ENCODE assay signal across 21 mouse cellular contexts in genomic region chr3:156690059-156690605, GRCm38 (mm10).
DNase-seq lines count a peak whose midpoint lies in the region; ATAC-seq lines count a peak whose summit lies in the region.
"Had no signal": no experiment of that assay in that cellular context is flagged by ENCODE, and none has a peak within 500 bp of the region (broad histone marks: within the 10 kb centered on the region; RNA-seq: fewer than 3 reads in every experiment).

No protein-coding gene starts in this region.

- 90% methylated on average over 5 of the region's 5 CpGs for WGBS in kidney, embryonic 15.5 days
- 96% methylated on average over 5 of the region's 5 CpGs for WGBS in hindbrain, embryonic 11.5 days

- H3K27me3 ChIP-seq in kidney, embryonic 15.5 days, result no peaks in the 10 kb centered on the region
- no peaks in the 10 kb centered on the region for H3K27me3 ChIP-seq in hindbrain, embryonic 11.5 days (ENCODE audit: control insufficient read depth, insufficient read depth, low read length)
- H3K27me3 ChIP-seq: embryonic facial prominence, embryonic 12.5 days; limb, embryonic 12.5 days had no signal

- no peaks in the 10 kb centered on the region for H3K4me1 ChIP-seq in kidney, embryonic 15.5 days
- H3K4me1 ChIP-seq in hindbrain, embryonic 11.5 days (replicated peaks; ENCODE audit: control insufficient read depth, insufficient read depth, low read length), result no peaks in the 10 kb centered on the region
- H3K4me1 ChIP-seq: embryonic facial prominence, embryonic 12.5 days; limb, embryonic 12.5 days had no signal

- no peak overlapping the region for H3K4me3 ChIP-seq in kidney, embryonic 15.5 days (replicated peaks)
- no peak overlapping the region for H3K4me3 ChIP-seq in hindbrain, embryonic 11.5 days (ENCODE audit: low read depth, low read length)
- H3K4me3 ChIP-seq: embryonic facial prominence, embryonic 12.5 days; limb, embryonic 12.5 days; myocyte had no signal

- H3K9me3 ChIP-seq in kidney, embryonic 15.5 days (replicated peaks), result no peaks in the 10 kb centered on the region
- no peaks in the 10 kb centered on the region for H3K9me3 ChIP-seq in hindbrain, embryonic 11.5 days (ENCODE audit: control insufficient read depth, low read length)
- H3K9me3 ChIP-seq: embryonic facial prominence, embryonic 12.5 days; limb, embryonic 12.5 days had no signal

- peak; percentile 90 for DNase-seq in brain, adult 2 months (ENCODE audit: low read depth, low spot score)
- peak; percentile 32 for DNase-seq in cerebellum, adult 11 months
- peak; percentile 49 to 58 for DNase-seq in cerebellum, postnatal 25 days
- peak; percentile 28 for DNase-seq in right cerebral cortex, adult 18-20 months
- DNase-seq in hindbrain, embryonic 11.5 days (ENCODE audit: low spot score), result no peak
- no peak for DNase-seq in liver
- DNase-seq in adrenal gland, postnatal 4 days (ENCODE audit: low spot score in 2 of 2), result no peak
- DNase-seq: gastrocnemius, postnatal 10 days; midbrain, embryonic 14.5 days; retina, postnatal 1 day; thymus, adult 18-20 months had no signal

- no peak overlapping the region for H3K9ac ChIP-seq in kidney, embryonic 15.5 days
- no peak overlapping the region for H3K9ac ChIP-seq in hindbrain, embryonic 11.5 days (ENCODE audit: low read depth, low read length)
- H3K9ac ChIP-seq: embryonic facial prominence, embryonic 12.5 days; hindbrain, embryonic 14.5 days; limb, embryonic 12.5 days; liver, embryonic 14.5 days had no signal

- no peak overlapping the region for H3K4me2 ChIP-seq in kidney, embryonic 15.5 days
- no peak overlapping the region for H3K4me2 ChIP-seq in hindbrain, embryonic 11.5 days (replicated peaks; ENCODE audit: low read depth, low read length)
- H3K4me2 ChIP-seq: embryonic facial prominence, embryonic 12.5 days; hindbrain, embryonic 14.5 days; limb, embryonic 12.5 days had no signal

- no peak overlapping the region for H3K27ac ChIP-seq in kidney, embryonic 15.5 days
- no peak overlapping the region for H3K27ac ChIP-seq in hindbrain, embryonic 11.5 days (ENCODE audit: low read depth, low read length)
- H3K27ac ChIP-seq: embryonic facial prominence, embryonic 12.5 days; hindbrain, embryonic 14.5 days; kidney, postnatal 0 days; limb, embryonic 12.5 days; liver, embryonic 14.5 days had no signal

- no peak for ATAC-seq in kidney, embryonic 15.5 days (replicated peaks; ENCODE audit: low FRiP score)
- no peak for ATAC-seq in hindbrain, embryonic 11.5 days (ENCODE audit: low FRiP score)
- ATAC-seq: forebrain, embryonic 16.5 days; intestine, postnatal 0 days; lung, postnatal 0 days had no signal

- H3K36me3 ChIP-seq in kidney, embryonic 15.5 days, result no peaks in the 10 kb centered on the region
- H3K36me3 ChIP-seq in hindbrain, embryonic 11.5 days (ENCODE audit: control insufficient read depth, insufficient read depth, low read length), result no peaks in the 10 kb centered on the region
- H3K36me3 ChIP-seq: embryonic facial prominence, embryonic 12.5 days; limb, embryonic 12.5 days had no signal

Comparison
In these comparisons a context has a peak if more than half of its experiments do, and no peak if none do; other contexts are left out.
1. DNase-seq: peak in brain, adult 2 months (single experiment), cerebellum, adult 11 months (single experiment), cerebellum, postnatal 25 days (2 of 2) and right cerebral cortex, adult 18-20 months (single experiment); none in hindbrain, embryonic 11.5 days (single experiment), liver (single experiment) and adrenal gland, postnatal 4 days (0 of 2).